Mouse (Mus musculus) hindbrain, embryonic 14.5 days (tissue): ENCODE measurements around the gene Adamts14. TPM values are rescaled to one million over a fixed set of nuclear protein-coding genes. Genes with fewer than 3 reads are reported as not detected.

ENCODE experiments used
- ATAC-seq: fragments of 200-750 bp; cut with Nextera tagmentation; 2 replicates; pipeline ENCODE4 v1.8.0; 2017; ENCODE audit warnings: moderate number of reproducible peaks, mild to moderate bottlenecking, moderate TSS enrichment, moderate library complexity; ENCODE audit not compliant: low FRiP score
- DNase-seq: peaks from one replicate; pipeline ENCODE4 v3.0.0-alpha.2; 2015; ENCODE audit warnings: low spot score
- H3K27ac ChIP-seq: fragments of 300-500 bp; sonication (generic); 2 replicates; pipeline ENCODE4 v1.5.1; 2014; ENCODE audit warnings: mild to moderate bottlenecking, moderate library complexity
- H3K27me3 ChIP-seq: fragments of 300-500 bp; sonication (generic); 2 replicates; pipeline ENCODE4 v1.6.1; 2014; ENCODE audit warnings: mild to moderate bottlenecking, low read length, mixed read lengths; ENCODE audit not compliant: control insufficient read depth, insufficient read depth
- H3K36me3 ChIP-seq: fragments of 300-500 bp; sonication (generic); replicated peaks from 2 replicates; pipeline ENCODE4 v1.6.1; 2014; ENCODE audit not compliant: control insufficient read depth, insufficient read depth
- H3K4me1 ChIP-seq: fragments of 300-500 bp; sonication (generic); replicated peaks from 2 replicates; pipeline ENCODE4 v1.6.1; 2014; ENCODE audit warnings: antibody characterized with exemption, low read length, mixed read lengths; ENCODE audit not compliant: control insufficient read depth, insufficient read depth
- H3K4me2 ChIP-seq: fragments of 300-500 bp; sonication (generic); replicated peaks from 2 replicates; pipeline ENCODE4 v1.6.1; 2014; ENCODE audit warnings: mild to moderate bottlenecking, moderate library complexity
- H3K4me3 ChIP-seq: fragments of 300-500 bp; sonication (generic); replicated peaks from 2 replicates; pipeline ENCODE4 v1.5.1; 2014; ENCODE audit warnings: mild to moderate bottlenecking, low read length
- H3K9ac ChIP-seq: fragments of 300-500 bp; sonication (generic); 2 replicates; pipeline ENCODE4 v1.6.1; 2014
- H3K9me3 ChIP-seq: fragments of 300-500 bp; sonication (generic); 2 replicates; pipeline ENCODE4 v1.6.1; 2016; ENCODE audit warnings: low read length; ENCODE audit not compliant: control insufficient read depth
- WGBS: fragments of 180-500 bp; shearing (Covaris S2); extraction: QIAGEN DNeasy Blood & Tissue Kit; methylation state at CpG from one replicate; pipeline ENCODE4 v1.1.7; 2014; 5-methylcytosine and 5-hydroxymethylcytosine counted together
- polyA plus RNA-seq: library from polyadenylated mRNA; unstranded; fragments of >200 nt; fragmentation: Nextera tagmentation; extraction: Ambion mirVana; gene quantifications from 2 replicates; pipeline ENCODE4 v1.2.1, GENCODE M21; 2014

The Adamts14 gene
- polyA plus RNA-seq, 1 experiment from 2014 or later: 0.36 TPM

DNA sequence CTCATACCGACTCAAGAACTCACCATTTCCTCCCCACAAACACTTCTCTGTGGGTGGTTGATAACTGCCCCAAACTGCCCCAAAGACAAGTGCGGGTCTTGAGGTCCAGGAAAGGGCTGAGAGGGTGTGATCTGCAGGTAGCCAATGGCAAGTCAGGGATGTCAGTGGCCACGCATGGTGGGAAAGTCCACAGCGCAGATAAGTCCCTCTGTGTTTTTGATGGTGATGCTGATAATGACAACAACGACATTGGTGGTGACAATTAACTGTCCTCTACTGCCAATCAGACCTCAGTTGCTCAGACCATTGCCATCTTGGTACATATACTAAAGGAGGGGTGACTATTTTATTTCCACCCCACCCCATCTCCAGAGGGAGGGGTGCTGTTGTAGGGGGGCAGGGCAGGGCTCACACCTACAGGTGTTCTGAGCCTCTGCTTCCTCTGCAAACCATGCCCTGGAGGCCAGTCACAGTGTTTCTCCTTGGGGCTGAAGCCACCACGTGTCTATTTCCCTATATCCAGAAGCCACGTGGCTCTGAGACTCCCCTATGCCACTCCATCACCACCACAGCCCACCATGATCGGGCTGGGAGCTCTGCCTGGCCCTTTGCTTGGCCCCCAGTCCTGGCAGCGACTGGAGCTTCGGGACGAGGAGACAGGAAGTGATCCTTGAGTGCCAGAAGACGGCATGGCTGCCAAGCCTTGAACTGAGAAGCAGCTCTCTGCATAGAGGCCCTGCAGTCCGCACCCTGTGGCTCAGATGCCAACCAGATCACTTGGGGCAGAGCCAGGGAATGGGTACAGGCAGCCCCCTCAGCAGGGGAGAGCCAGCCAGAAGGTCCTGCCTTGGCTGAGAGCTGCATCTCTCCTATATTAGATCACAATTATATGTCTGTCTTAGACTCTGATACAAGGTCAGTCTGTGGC lies 11.7 kb downstream of the Adamts14 start:
- no peak for DNase-seq
- WGBS: 75% methylated on average over 13 of the region's 13 CpGs
- Histone ChIP-seq H3K27ac (no peak overlapping the region), H3K9me3 (no peaks in the 10 kb centered on the region), H3K4me2 (no peak overlapping the region), H3K4me1 (no peaks in the 10 kb centered on the region), H3K36me3 (no peaks in the 10 kb centered on the region), H3K4me3 (no peak overlapping the region), H3K27me3 (no peaks in the 10 kb centered on the region), H3K9ac (no peak overlapping the region)
- no peak for ATAC-seq

DNA sequence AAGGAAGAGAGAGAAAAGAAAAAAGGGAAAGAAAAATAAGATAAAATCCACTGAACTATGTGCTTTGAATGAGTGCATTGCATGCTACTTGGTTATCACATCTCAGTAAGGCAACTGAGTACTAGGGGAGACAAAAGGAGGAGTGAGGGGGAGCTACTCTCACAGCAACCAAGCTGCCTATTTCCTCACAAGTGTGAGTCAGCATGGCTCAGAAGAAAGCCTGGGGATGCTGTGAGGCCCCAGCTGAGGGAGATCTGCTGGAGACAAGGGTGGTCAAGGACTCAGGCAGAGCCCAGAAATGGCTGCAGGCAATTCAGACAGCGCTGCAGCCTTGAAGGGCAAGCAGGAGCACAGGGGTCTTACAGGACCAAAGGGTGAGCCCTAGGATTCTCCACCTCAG lies 15.1 kb downstream of the Adamts14 start:
- Histone ChIP-seq H3K4me1 (no peaks in the 10 kb centered on the region), H3K4me3 (no peak overlapping the region), H3K4me2 (no peak overlapping the region), H3K36me3 (no peaks in the 10 kb centered on the region), H3K27ac (no peak overlapping the region), H3K9ac (no peak overlapping the region), H3K9me3 (no peaks in the 10 kb centered on the region), H3K27me3 (no peaks in the 10 kb centered on the region)
- 100% methylated on average over 1 of the region's 1 CpGs for WGBS
- ATAC-seq (no peak), DNase-seq (no peak)

DNA sequence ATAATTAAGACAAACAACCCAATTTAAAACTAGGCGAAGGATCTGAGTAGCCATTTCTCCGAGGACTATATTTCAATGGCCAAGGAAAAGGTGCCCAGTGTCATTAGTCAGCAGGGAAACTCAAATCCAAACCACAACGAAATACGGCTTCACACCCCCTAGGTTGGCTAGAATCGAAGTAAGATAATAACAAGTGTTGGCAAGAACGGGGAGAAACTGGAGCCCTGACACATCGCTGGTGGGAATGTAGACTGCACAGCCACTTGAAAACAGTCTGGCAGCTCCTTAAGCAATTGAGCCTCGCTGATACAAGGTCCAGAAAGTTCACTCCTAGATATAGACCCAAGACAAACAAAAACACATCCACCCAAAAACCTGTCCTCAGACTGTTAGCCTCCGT lies 16.6 kb downstream of the Adamts14 start:
- H3K27ac ChIP-seq: no peak overlapping the region
- no peaks in the 10 kb centered on the region for H3K36me3 ChIP-seq
- WGBS: 96% methylated on average over 9 of the region's 9 CpGs
- no peaks in the 10 kb centered on the region for H3K9me3 ChIP-seq
- no peak overlapping the region for H3K4me3 ChIP-seq
- H3K9ac ChIP-seq: no peak overlapping the region
- no peaks in the 10 kb centered on the region for H3K4me1 ChIP-seq
- no peak overlapping the region for H3K4me2 ChIP-seq
- DNase-seq (no peak), ATAC-seq (no peak)
- no peaks in the 10 kb centered on the region for H3K27me3 ChIP-seq

DNA sequence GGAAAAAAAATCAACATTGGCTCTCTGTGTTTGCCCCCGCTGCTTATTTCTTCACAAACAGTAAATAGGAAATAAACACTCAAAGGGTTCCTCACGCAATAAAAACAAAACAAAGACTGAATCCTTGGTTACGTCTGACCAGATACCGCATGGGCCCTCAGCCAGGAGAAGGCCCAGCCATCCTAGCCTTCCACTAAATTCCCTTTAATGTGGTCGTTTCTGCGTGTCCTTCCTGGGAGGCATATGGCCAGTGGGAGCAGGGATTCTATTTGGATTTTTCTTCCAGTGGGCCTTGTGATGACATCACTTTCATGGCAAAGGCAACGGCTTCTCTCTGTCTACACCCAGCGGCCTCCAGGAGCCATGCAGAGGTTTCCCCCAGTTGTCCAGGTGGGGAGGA lies 18.0 kb downstream of the Adamts14 start:
- Histone ChIP-seq H3K4me3 (no peak overlapping the region), H3K9ac (no peak overlapping the region), H3K4me2 (no peak overlapping the region), H3K9me3 (no peaks in the 10 kb centered on the region), H3K36me3 (no peaks in the 10 kb centered on the region), H3K4me1 (no peaks in the 10 kb centered on the region), H3K27ac (no peak overlapping the region), H3K27me3 (no peaks in the 10 kb centered on the region)
- ATAC-seq (no peak), DNase-seq (no peak)
- 78% methylated on average over 8 of the region's 8 CpGs for WGBS

DNA sequence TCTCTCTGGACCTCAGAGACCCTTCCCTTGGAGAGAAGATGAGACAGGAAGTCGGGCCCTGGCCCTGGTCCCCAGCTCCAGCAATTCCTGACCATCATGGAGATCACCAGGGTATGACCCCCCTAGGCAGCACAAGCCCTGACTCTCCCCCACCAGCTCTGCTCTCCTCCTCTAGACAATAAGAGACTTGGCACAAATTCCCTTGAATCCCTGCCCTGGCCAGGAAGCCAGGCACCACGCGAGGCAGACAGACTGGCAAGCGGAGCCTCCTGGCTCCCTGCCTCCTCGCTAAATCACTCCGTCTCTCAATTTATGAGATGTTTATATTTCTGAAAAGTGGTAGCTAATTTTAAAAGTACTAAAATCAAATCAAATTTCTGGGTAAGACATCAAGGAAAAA lies 18.5 kb downstream of the Adamts14 start:
- no peaks in the 10 kb centered on the region for H3K27me3 ChIP-seq
- DNase-seq (no peak), ATAC-seq (no peak)
- H3K27ac ChIP-seq: no peak overlapping the region
- no peak overlapping the region for H3K4me2 ChIP-seq
- H3K9ac ChIP-seq: no peak overlapping the region
- 76% methylated on average over 6 of the region's 6 CpGs for WGBS
- no peak overlapping the region for H3K4me3 ChIP-seq
- no peaks in the 10 kb centered on the region for H3K36me3 ChIP-seq
- H3K4me1 ChIP-seq: 0 out of 2 replicates have a peak, but pooled peaks cover 3% of the 10 kb centered on the region
- no peaks in the 10 kb centered on the region for H3K9me3 ChIP-seq

DNA sequence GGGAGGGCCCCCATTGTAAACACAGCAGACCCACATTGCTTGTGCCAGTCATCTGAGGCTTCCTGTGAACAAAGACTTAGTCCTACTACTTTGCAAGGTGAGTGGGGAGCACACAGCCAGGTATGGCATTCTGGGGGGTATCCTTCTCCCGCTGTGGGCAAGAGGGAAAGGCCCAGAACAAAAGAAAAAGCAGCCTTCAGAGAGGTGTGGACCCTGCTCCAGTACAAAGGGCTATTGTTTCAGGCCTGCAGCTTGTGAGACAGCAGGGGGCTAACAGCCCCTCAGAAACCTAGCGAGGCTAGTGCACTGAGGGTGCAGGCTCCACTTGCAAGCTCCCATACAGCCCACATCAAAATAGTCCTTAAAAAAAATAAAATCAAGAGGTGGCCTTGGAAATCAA lies 23.3 kb downstream of the Adamts14 start:
- H3K9me3 ChIP-seq: no peaks in the 10 kb centered on the region
- H3K36me3 ChIP-seq: no peaks in the 10 kb centered on the region
- 19% methylated on average over 2 of the region's 2 CpGs for WGBS
- DNase-seq: no peak
- H3K9ac ChIP-seq: no peak overlapping the region
- no peak overlapping the region for H3K4me3 ChIP-seq
- no peak overlapping the region for H3K27ac ChIP-seq
- ATAC-seq: no peak
- no peak overlapping the region for H3K4me2 ChIP-seq
- H3K4me1 ChIP-seq: 0 out of 2 replicates have a peak, but pooled peaks cover 3% of the 10 kb centered on the region
- H3K27me3 ChIP-seq: no peaks in the 10 kb centered on the region

DNA sequence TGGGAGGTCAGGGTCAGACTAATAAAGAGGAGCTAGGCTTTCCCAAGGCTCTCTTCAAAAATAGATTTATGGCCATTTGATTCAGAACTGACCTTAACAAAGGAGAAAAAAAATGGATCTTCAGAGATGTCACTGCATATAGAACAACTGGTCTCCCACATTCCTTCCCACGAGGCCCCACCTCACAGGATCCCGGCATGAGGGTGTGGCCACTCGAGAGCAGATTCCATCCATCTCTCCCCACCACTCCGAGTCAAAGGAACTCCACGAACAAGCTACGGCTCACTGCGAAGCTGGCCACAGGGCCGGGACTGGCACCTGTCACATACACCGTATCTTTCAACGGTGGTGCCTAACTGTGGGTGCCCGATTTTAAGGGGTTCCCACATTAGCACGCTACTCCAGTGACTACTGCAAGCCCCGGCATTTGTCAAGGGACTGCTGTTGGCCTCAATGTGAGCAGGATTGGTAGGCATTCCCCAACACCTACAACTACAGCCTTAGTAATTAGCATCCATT lies 24.6 kb downstream of the Adamts14 start:
- ATAC-seq (no peak), DNase-seq (no peak)
- no peak overlapping the region for H3K4me3 ChIP-seq
- H3K9me3 ChIP-seq: no peaks in the 10 kb centered on the region
- no peak overlapping the region for H3K9ac ChIP-seq
- no peak overlapping the region for H3K27ac ChIP-seq
- H3K27me3 ChIP-seq: no peaks in the 10 kb centered on the region
- WGBS: 87% methylated on average over 13 of the region's 13 CpGs
- H3K36me3 ChIP-seq: no peaks in the 10 kb centered on the region
- H3K4me1 ChIP-seq: 0 out of 2 replicates have a peak, but pooled peaks cover 3% of the 10 kb centered on the region
- no peak overlapping the region for H3K4me2 ChIP-seq

DNA sequence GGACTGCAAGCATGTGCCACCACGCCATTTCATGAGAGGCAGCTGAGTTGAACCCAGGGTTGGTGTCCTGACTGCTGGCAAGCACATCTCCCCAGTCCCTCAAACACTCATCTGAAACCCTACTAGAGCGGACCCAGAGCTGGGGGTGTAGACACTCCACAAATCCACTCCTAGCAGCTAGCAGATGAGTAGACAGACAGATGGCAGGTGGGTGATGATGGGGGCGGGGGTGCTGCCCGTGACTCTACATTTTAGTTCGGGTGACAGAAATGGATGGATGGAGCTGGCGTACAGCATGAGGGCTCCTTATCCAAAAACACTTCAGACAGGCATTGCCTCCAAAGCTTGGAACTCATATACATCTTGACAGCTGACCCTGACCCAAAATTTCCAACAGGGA lies 26.9 kb downstream of the Adamts14 start:
- no peak overlapping the region for H3K9ac ChIP-seq
- WGBS: 88% methylated on average over 6 of the region's 6 CpGs
- no peaks in the 10 kb centered on the region for H3K9me3 ChIP-seq
- no peak overlapping the region for H3K4me2 ChIP-seq
- no peak for DNase-seq
- H3K4me1 ChIP-seq: 0 out of 2 replicates have a peak, but pooled peaks cover 3% of the 10 kb centered on the region
- no peak overlapping the region for H3K27ac ChIP-seq
- no peaks in the 10 kb centered on the region for H3K36me3 ChIP-seq
- H3K4me3 ChIP-seq: no peak overlapping the region
- no peak for ATAC-seq
- no peaks in the 10 kb centered on the region for H3K27me3 ChIP-seq

DNA sequence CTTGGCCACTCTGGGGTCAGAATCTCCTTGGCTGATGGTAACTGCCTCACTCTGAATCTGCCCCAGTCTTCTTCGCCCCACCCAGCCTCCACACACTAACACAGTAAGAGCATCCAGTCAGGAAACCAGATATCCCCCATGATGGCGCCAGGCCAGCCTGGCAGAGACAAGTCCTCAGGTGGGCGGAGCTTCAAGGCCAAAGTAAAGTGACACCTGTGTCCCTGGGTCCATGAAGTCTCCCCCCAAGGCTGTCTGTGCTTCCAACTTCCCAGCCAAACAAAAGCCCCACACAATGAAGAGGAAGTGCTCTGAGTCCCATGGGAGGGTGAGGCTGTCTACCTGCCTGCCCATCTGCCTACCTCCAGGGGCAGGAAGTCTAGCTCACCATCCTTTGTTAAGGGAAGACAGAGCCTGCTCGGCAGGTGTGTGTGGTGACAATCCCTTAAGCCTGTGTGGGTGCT lies 31.2 kb downstream of the Adamts14 start:
- ATAC-seq (no peak), DNase-seq (no peak)
- Histone ChIP-seq H3K9me3 (peaks cover 6% of the 10 kb centered on the region; the same call in 1 of the 2 replicates), H3K4me2 (no peak overlapping the region), H3K36me3 (no peaks in the 10 kb centered on the region), H3K9ac (no peak overlapping the region), H3K27ac (no peak overlapping the region), H3K27me3 (no peaks in the 10 kb centered on the region), H3K4me3 (no peak overlapping the region), H3K4me1 (no peaks in the 10 kb centered on the region)
- WGBS: 63% methylated on average over 4 of the region's 4 CpGs
